8 mouse cellular contexts compared by ENCODE assay signal in the genomic region with DNA sequence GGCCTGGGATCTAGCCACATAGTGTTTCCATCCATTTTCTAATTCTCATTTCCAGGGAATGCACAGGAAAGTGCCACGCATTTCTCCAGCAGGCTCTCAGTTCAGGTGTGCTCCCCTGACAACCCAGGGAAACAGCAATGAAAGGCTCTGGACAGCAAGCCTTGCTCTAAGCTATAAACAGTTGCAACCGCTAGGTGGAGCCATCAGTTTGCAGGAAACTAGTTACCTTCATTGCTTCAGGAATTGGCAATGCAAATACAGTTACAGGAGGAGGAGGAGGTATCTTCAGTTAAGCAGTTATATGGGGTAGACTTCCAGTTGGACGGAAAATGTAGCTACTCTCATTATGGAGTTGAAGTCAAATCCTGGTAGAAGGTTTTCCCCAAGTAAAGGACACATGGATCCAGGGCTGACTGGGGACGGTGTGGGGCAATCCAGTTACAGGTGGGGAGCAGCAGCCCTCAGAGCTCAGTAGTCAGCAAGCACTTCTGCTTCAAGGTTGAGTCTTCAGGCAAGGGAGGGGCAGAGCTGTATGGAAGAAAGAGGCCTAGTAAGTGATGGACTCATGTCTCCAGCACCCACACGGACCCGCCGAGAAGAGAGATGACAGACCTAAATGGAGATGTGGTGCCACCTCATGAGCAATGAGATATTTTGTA. TPM values are rescaled to one million over a fixed set of nuclear protein-coding genes. Genes with fewer than 3 reads are reported as not detected.
DNase-seq lines count a peak whose midpoint lies in the region; ATAC-seq and TF ChIP-seq lines count a peak whose summit lies in the region.

No protein-coding gene starts in this region.

- no peak for TF ChIP-seq POLR2A in bone marrow macrophage, adult 2 months (IDR thresholded peaks at IDR 0.05; ENCODE audit: borderline replicate concordance, low read depth, low read length)

- H3K9ac ChIP-seq in lung, postnatal 0 days (replicated peaks; ENCODE audit: low read depth) = no peak overlapping the region

- no peak overlapping the region for H3K27ac ChIP-seq in bone marrow macrophage, adult 2 months (ENCODE audit: insufficient read depth, low read depth, low read length)
- no peak overlapping the region for H3K27ac ChIP-seq in lung, postnatal 0 days (ENCODE audit: low read length)

- H3K4me2 ChIP-seq in lung, postnatal 0 days (replicated peaks; ENCODE audit: low read depth, low read length) = no peak overlapping the region

- no peak overlapping the region for H3K4me3 ChIP-seq in G1E (ENCODE audit: low read depth, low read length)
- H3K4me3 ChIP-seq in bone marrow macrophage, adult 2 months (ENCODE audit: insufficient read depth, low read length) = no peak overlapping the region
- H3K4me3 ChIP-seq in lung, postnatal 0 days (ENCODE audit: low read depth, low read length) = no peak overlapping the region

- H3K36me3 ChIP-seq in G1E (replicated peaks) = peaks cover 85% of the 10 kb centered on the region
- no peaks in the 10 kb centered on the region for H3K36me3 ChIP-seq in lung, postnatal 0 days (ENCODE audit: insufficient read depth, low read length)

- intact Hi-C loops in heart, postnatal 36 days (cut with DNase I) = loop anchor here (1.0 to 10.0 kb wide), 5 partner anchors 90 to 465 kb away; no protein-coding TSS in a partner anchor

- peak; percentile 51 for ATAC-seq in G1E (ENCODE audit: extremely low read depth, insufficient number of reproducible peaks, low FRiP score, poor library complexity, severe bottlenecking)
- ATAC-seq in erythroid progenitor cell, adult 5-6 weeks (replicated peaks; ENCODE audit: low FRiP score, poor library complexity, severe bottlenecking) = 0 out of 2 replicates have a peak, but pooled peaks have one; percentile 48
- peak; percentile 45 for ATAC-seq in lung, postnatal 0 days

- 64% methylated on average over 7 of the region's 7 CpGs for whole genome bisulfite sequencing in lung, postnatal 0 days

- TF ChIP-seq EP300 in lung, postnatal 0 days (IDR thresholded peaks at IDR 0.05) = no peak

- H3K9me3 ChIP-seq in G1E (replicated peaks) = no peaks in the 10 kb centered on the region
- H3K9me3 ChIP-seq in lung, postnatal 0 days (ENCODE audit: low read length) = no peaks in the 10 kb centered on the region

- peak; percentile 55 for DNase-seq in G1E (ENCODE audit: low spot score)
- peak; percentile 75 to 86 for DNase-seq in heart, postnatal 36 days
- peak; percentile 90 to 91 for DNase-seq in kidney, postnatal 4 days
- DNase-seq in lung, postnatal 0 days (ENCODE audit: low spot score) = peak; percentile 91
- DNase-seq in retina, adult 2 months (ENCODE audit: low read depth, low spot score) = peak; percentile 57
- peak; percentile 51 for DNase-seq in urinary bladder, postnatal 10 days (ENCODE audit: low spot score)

- no peaks in the 10 kb centered on the region for H3K27me3 ChIP-seq in G1E (ENCODE audit: insufficient read depth, low read length)
- no peaks in the 10 kb centered on the region for H3K27me3 ChIP-seq in lung, postnatal 0 days (replicated peaks; ENCODE audit: insufficient read depth, low read length)

- peak; percentile 91 for TF ChIP-seq CTCF in G1E (IDR thresholded peaks at IDR 0.05; ENCODE audit: low read depth, low read length)
- peak; percentile 14; the same call in 1 of the 2 replicates for TF ChIP-seq CTCF in bone marrow macrophage, adult 2 months (IDR thresholded peaks at IDR 0.05; ENCODE audit: low read depth, low read length)
- TF ChIP-seq CTCF in lung, postnatal 0 days (IDR thresholded peaks at IDR 0.05) = peak; percentile 95

- peaks cover 25% of the 10 kb centered on the region for H3K4me1 ChIP-seq in G1E (ENCODE audit: insufficient read depth, low read depth, low read length)
- no peaks in the 10 kb centered on the region for H3K4me1 ChIP-seq in bone marrow macrophage, adult 2 months (ENCODE audit: control insufficient read depth, insufficient read depth, low read length)
- H3K4me1 ChIP-seq in lung, postnatal 0 days (ENCODE audit: insufficient read depth, low read depth, low read length) = no peaks in the 10 kb centered on the region

RNA-seq across cellular contexts. Expression of a gene that starts 22.8 kb away (rescaled TPM):
- 17.5 and 27.7 TPM in 2 replicates for total RNA-seq in G1E (2014; fragmentation: Nextera tagmentation)
- 33.8 and 35.9 TPM in 2 replicates for total RNA-seq in G1E (2017)
- 58.0 and 72.1 TPM in 2 replicates for polyA plus RNA-seq in G1E (2012)
- polyA plus RNA-seq in bone marrow macrophage, adult 2 months (2012; ENCODE audit: insufficient read depth, insufficient read length, missing spikeins) = 17.3 and 20.0 TPM in 2 replicates
- 3.6 and 11.3 TPM in 2 replicates for total RNA-seq in erythroid progenitor cell, adult 5-6 weeks (2015; ENCODE audit: low replicate concordance)
- 0.77 and 2.7 TPM in 2 replicates for total RNA-seq in erythroid progenitor cell, adult 5-6 weeks (2017; ENCODE audit: low replicate concordance)
- 10 to 100 TPM; 13.3 to 14.4 TPM for total RNA-seq in heart, postnatal 36 days (2021)
- 23.1 and 25.8 TPM in 2 replicates for polyA plus RNA-seq in lung, postnatal 0 days (2015; fragmentation: Nextera tagmentation; extraction: Ambion mirVana)

RNA-seq across cellular contexts. Expression of a gene that starts 44.2 kb away (rescaled TPM):
- total RNA-seq in G1E (2014; fragmentation: Nextera tagmentation) (37.4 and 39.9 TPM in 2 replicates), G1E (2017) (91.8 and 97.4 TPM in 2 replicates)
- polyA plus RNA-seq in G1E (2012) = 51.5 and 60.5 TPM in 2 replicates
- polyA plus RNA-seq in bone marrow macrophage, adult 2 months (2012; ENCODE audit: insufficient read depth, insufficient read length, missing spikeins) = 81.8 and 82.8 TPM in 2 replicates
- 4.3 and 10.1 TPM in 2 replicates for total RNA-seq in erythroid progenitor cell, adult 5-6 weeks (2015; ENCODE audit: low replicate concordance)
- total RNA-seq in erythroid progenitor cell, adult 5-6 weeks (2017; ENCODE audit: low replicate concordance) = 2.2 and 7.1 TPM in 2 replicates
- total RNA-seq in heart, postnatal 36 days (2021) = 10 to 100 TPM; 30.9 to 31.1 TPM
- polyA plus RNA-seq in lung, postnatal 0 days (2015; fragmentation: Nextera tagmentation; extraction: Ambion mirVana) = 151 and 177 TPM in 2 replicates

Comparison
In these comparisons a context has a peak if more than half of its experiments do, and no peak if none do; other contexts are left out.
1. CTCF ChIP-seq: peak in every context shown above with its lines; median percentile 95 in lung, postnatal 0 days; 91 in G1E; 14 in bone marrow macrophage, adult 2 months.